Mouse (Mus musculus): Measurements from ENCODE around the gene Slc6a3. TPM values are rescaled to one million over a fixed set of nuclear protein-coding genes. Genes with fewer than 3 reads are reported as not detected.
A peak's percentile ranks its signal among the peaks of the same experiment; 100 is the strongest.

Gene Slc6a3
- total RNA-seq, 4 experiments from 2014 or later, result 0.15 TPM; not detected in 3

DNA sequence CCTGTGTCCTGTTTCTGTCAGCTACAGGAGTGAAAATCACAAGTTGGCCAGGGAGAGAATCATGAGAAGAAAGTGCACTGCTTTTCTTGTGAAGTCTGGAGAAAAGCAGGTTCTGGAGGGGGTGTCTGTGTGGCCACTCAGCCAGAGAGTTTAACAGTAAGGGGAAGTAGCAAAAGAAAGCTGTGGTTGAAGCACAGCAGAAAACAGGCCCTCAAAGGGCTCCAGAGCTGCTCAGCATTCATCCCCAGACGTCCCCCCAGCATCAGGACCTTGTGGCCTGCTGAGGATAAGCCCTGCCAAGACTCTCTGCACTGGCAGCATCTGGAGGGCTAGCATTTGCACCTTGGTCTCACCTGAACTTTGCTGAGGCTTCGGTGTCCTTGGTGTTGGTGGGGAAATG is 56.0 kb downstream of the Slc6a3 start:
- DNase-seq, result no peak

DNA sequence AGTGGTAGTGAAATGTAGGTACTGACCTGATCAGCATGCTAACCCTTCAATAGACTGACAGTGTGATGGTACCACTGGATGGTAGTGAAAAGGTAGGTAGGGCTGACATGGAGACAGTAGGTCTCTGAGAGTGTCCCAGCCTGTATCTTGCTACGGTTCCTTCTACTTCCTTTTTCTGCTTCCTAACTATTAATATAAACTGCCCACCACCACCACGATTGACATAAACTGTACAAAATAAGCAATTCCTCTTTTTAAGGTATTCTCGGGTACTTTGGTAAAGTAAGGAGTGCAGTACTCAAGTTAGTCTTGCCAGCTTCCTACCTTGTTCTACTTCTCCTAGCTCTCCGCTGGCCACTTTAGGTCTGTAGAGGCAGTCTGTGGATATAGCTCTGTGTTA is 59.7 kb downstream of the Slc6a3 start:
- no peak for DNase-seq

DNA sequence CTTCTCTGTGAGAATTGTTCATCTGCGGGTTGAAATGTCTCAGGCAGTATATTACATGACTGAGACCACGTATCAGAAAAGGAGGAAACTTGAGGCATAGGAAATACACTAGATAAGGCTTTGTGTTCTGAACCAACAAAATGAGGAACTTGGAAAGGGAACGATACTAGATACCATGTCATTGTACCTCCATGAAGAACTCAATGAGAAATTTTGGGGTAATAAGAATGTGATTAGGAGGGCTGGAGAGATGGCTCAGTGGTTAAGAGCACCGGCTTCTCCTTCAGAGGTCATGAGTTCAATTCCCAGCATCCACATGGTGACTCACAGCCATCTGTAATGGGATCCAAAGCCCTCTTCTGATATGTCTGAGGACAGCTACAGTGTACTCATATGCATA is 63.7 kb downstream of the Slc6a3 start:
- no peak for DNase-seq

DNA sequence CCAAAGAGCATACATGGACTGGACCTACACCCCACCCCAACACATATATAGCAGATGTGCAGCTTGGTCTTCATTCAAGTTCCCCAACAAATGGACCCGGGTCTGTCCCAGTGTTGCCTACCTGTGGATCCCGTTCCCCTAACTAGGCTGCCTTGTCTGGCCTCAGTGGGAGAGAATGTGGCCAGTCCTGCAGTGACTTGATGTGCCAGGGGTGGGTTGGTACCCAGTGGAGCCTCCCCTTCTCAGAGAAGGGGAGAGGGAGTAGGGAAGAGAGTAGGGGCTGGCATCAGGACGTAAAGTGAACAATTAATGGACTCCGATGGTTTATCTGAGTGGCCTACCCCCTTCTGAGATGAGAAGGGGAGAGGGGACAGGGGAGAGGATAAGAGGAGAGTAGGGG is 66.5 kb downstream of the Slc6a3 start:
- DNase-seq, result no peak

DNA sequence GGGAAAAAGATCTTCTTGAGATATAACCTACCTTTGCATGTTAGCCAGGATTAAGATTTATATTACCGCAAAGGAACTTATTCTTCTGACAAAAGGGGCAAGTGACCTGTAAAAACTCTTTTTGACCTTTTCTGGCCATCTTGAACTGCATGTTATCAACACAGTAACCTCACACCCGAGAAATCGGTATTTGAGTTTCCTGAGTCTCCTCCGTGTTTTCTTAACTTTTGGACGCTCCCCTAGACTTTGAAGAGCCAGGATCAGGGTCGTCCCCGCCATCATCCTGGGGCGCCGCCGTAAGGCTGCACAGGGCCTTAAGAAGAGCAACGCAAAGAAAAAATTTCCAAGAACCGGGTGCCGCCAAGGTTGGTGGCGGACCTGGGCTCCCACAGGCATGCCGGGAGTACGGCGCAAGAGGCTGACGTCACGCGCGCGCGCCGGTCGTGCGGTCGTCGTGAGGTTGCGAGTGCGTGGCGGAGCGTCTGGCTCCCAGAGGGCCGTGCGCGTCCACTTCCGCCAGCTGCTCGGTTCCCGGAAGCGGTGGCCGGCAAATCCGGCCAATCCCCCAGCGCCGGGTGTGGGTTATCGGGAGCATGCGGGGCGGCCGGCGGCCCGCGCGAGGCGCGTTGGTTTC is 67.1 kb downstream of the Slc6a3 start, which contains the start of gene Clptm1l:
TSS of gene Clptm1l (plus strand) at position 485 of the 634 bp plus-strand sequence.
- peak; percentile 97 for DNase-seq

DNA sequence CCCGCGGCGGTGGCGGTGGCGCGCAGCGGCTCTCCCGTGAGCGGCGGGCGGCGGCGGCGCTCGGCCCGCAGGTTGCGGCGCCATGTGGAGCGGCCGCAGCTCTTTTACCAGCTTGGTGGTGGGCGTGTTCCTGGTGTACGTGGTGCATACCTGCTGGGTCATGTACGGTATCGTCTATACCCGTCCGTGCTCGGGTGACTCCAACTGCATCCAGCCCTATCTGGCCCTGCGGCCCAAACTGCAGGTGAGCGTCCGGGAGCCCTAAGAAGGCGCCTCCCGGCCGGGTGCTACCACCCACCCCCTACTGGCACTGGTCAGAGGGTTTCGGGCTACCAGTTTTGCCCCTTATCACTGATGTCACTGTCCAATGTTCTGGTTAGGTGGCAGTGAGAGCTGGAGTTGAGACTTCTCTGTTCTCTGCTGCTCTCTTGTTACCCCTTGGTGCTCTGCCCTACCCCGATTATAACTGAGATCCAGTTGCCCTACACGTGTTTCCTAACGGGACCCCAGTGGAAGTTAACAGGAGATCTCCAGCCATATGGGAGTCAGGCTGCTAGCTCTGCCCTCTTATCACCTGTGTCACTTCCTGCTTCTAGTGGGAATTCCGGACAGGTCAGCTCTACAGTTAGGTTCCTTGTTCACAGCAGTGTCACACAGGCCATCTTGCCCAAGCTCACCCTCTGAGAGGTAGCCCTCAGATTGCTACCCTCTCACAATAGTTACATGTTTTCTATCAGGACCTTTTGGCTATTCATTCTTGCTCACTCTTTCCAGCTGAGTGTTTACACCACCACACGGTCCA is 67.8 kb downstream of the Slc6a3 start:
- DNase-seq, result no peak

DNA sequence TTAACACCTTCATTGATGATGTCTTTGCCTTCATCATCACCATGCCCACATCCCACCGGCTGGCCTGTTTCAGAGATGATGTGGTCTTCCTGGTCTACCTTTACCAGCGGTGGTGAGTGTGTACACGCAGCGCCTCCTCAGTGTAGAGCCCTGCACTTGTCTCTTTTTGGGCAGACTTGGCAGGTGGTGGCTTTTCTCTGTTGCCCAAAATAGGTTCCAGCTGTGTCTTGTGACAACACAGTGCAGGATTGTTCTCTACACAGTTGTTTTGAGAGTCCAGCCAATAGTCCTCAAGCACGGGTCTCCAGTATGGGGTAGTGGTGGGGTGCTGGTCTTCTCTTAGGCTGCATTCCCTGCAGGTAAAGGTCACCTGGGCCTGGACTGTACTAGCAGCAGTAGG is 81.9 kb downstream of the Slc6a3 start:
- no peak for DNase-seq

DNA sequence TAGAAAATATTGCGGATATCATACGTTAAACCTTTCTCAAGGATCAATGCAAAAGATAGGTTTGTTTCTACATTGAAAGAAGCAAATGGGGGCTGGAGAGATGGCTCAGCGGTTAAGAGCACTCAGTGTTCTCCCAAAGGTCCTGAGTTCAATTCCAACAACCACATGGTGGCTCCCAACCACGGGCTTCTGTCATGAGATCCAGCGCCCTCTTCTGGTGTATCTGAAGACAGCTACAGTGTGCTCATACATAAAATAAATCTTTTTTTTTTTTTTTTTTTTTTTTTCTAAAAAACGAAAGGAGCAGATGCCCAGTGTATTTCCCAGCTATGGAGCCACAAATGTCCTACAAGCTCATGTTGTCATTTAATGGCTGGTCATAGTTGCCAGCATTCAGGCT is 84.1 kb downstream of the Slc6a3 start:
- DNase-seq, result no peak

DNA sequence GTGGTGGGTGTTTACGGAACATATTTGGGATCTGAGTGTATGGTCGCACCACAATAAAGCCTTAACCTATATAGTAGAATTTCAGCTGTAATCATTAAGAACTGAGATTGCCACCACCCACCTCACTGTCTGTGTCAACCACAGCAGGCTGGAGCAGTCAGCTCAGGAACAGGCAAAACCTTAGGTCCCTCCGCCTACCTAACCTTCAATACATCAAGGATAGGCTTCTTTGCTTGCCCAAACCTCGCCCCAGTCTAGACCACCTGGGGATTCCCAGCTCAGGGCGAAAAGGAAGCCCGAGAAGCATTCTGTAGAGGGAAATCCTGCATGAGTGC is 89.8 kb downstream of the Slc6a3 start:
- no peak for DNase-seq

DNA sequence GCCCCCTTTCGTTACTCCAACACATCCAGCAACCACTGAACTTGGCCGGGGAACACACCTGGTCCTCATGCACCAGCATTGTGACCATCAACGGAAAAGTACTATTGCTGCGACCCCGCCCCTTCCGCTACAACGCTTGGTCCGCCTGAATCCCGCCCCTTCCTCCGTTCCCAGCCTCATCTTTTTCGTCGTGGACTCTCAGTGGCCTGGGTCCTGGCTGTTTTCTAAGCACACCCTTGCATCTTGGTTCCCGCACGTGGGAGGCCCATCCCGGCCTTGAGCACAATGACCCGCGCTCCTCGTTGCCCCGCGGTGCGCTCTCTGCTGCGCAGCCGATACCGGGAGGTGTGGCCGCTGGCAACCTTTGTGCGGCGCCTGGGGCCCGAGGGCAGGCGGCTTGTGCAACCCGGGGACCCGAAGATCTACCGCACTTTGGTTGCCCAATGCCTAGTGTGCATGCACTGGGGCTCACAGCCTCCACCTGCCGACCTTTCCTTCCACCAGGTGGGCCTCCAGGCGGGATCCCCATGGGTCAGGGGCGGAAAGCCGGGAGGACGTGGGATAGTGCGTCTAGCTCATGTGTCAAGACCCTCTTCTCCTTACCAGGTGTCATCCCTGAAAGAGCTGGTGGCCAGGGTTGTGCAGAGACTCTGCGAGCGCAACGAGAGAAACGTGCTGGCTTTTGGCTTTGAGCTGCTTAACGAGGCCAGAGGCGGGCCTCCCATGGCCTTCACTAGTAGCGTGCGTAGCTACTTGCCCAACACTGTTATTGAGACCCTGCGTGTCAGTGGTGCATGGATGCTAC is 90.4 kb downstream of the Slc6a3 start, which contains the start of gene Tert:
TSS of gene Tert (plus strand) at position 167 of the 805 bp plus-strand sequence.
- peak; percentile 72 for DNase-seq

Other genes with a start within 250 kb of the Slc6a3 start
- 10 to 100 TPM; 58.8 to 75.6 (median 65.2) TPM for gene Mrpl36, start 208.2 kb upstream of the Slc6a3 start, total RNA-seq (2022)
- gene Ndufs6, start 208.2 kb upstream of the Slc6a3 start, total RNA-seq (2022), result 100 to 1,000 TPM; 147 to 232 (median 199) TPM
- gene Lpcat1, start 69.5 kb upstream of the Slc6a3 start, total RNA-seq (2022), result 10 to 100 TPM; 16.2 to 26.5 (median 20.5) TPM
- 100 to 1,000 TPM; 157 to 197 (median 166) TPM for gene Clptm1l, start 67.3 kb downstream of the Slc6a3 start, total RNA-seq (2022)
- 10 to 100 TPM in 3 of 4 experiments, 1 to 10 TPM in 1; 8.7 to 18.7 (median 12.3) TPM for gene Tert, start 90.2 kb downstream of the Slc6a3 start, total RNA-seq (2022)
- gene Slc6a18, start 141.3 kb downstream of the Slc6a3 start, total RNA-seq (2022), result not detected
- under 1 TPM in 3 of 4 experiments, not detected in 1; 0.09 to 0.70 (median 0.35) TPM for gene Slc6a19, start 168.1 kb downstream of the Slc6a3 start, total RNA-seq (2022)
- gene Slc12a7, start 196.3 kb downstream of the Slc6a3 start, total RNA-seq (2022), result 10 to 100 TPM; 42.4 to 95.1 (median 62.1) TPM